Mouse (Mus musculus): Measurements from ENCODE around the gene Olfr147. TPM values are rescaled to one million over a fixed set of nuclear protein-coding genes. Genes with fewer than 3 reads are reported as not detected.
"Not testable (repeated sequence)": the region's sequence is repeated elsewhere in the genome, so short reads cannot be mapped to it uniquely, and the experiment has no call there.

Gene Olfr147
- total RNA-seq (2021), result not detected
- long read RNA-seq, experiment 1, result 0 reads
- long read RNA-seq, experiment 2, result 0 reads

- no peak for DNase-seq
Observed at GRCm38 (mm10) chr9:38401398-38401797, at the start of gene Olfr147. Gene Olfr147, plus strand, starts transcription at chr9:38401698.

- no peak for DNase-seq
Observed at GRCm38 (mm10) chr9:38366596-38366995, 34.9 kb upstream of the Olfr147 start, which contains the start of gene Olfr250. Gene Olfr250, plus strand, starts transcription at chr9:38366896.

GRCm38 (mm10) chr9:38376786-38377185 lies 24.7 kb upstream of the Olfr147 start, which contains the start of gene Olfr251:
Gene Olfr251, plus strand, starts transcription at chr9:38377086.
- no peak for DNase-seq

GRCm38 (mm10) chr9:38407502-38407901 lies 6.0 kb downstream of the Olfr147 start:
- DNase-seq, result not testable (repeated sequence)

GRCm38 (mm10) chr9:38413502-38413901 lies 12.0 kb downstream of the Olfr147 start:
- not testable (repeated sequence) for DNase-seq

GRCm38 (mm10) chr9:38423801-38424200 lies 22.3 kb downstream of the Olfr147 start:
- DNase-seq, result no peak

GRCm38 (mm10) chr9:38427026-38427425 lies 25.5 kb downstream of the Olfr147 start:
- DNase-seq, result no peak

- DNase-seq, result no peak
Observed at GRCm38 (mm10) chr9:38429155-38429554, 27.7 kb downstream of the Olfr147 start, which contains the start of gene Olfr901. Gene Olfr901, plus strand, starts transcription at chr9:38429455.

GRCm38 (mm10) chr9:38447352-38447751 lies 45.9 kb downstream of the Olfr147 start, which contains the start of gene Olfr902:
Gene Olfr902, plus strand, starts transcription at chr9:38447652.
- no peak for DNase-seq

Other genes with a start within 250 kb of the Olfr147 start
- gene Olfr891, start 220.9 kb upstream of the Olfr147 start, total RNA-seq (2021), result not detected
- gene Olfr893, start 193.3 kb upstream of the Olfr147 start, total RNA-seq (2021), result not detected
- gene Olfr894, start 183.6 kb upstream of the Olfr147 start, total RNA-seq (2021), result not detected
- gene Olfr143, start 148.9 kb upstream of the Olfr147 start, total RNA-seq (2021), result not detected
- not detected for gene Olfr895, start 133.8 kb upstream of the Olfr147 start, total RNA-seq (2021)
- gene Olfr896-ps1, start 110.6 kb upstream of the Olfr147 start, total RNA-seq (2021), result not detected
- not detected for gene Olfr25, start 72.6 kb upstream of the Olfr147 start, total RNA-seq (2021)
- not detected for gene Olfr898, start 53.3 kb upstream of the Olfr147 start, total RNA-seq (2021)
- not detected for gene Olfr250, start 34.8 kb upstream of the Olfr147 start, total RNA-seq (2021)
- gene Olfr251, start 24.6 kb upstream of the Olfr147 start, total RNA-seq (2021), result not detected
- gene Olfr901, start 27.8 kb downstream of the Olfr147 start, total RNA-seq (2021), result not detected
- not detected for gene Olfr902, start 46.0 kb downstream of the Olfr147 start, total RNA-seq (2021)
- gene Olfr904, start 61.4 kb downstream of the Olfr147 start, total RNA-seq (2021), result not detected
- not detected for gene Olfr905, start 69.4 kb downstream of the Olfr147 start, total RNA-seq (2021)
- gene Olfr906, start 85.4 kb downstream of the Olfr147 start, total RNA-seq (2021), result not detected
- not detected for gene Olfr907, start 94.1 kb downstream of the Olfr147 start, total RNA-seq (2021)
- gene Olfr911-ps1, start 119.9 kb downstream of the Olfr147 start, total RNA-seq (2021), result not detected
- gene Olfr910, start 136.2 kb downstream of the Olfr147 start, total RNA-seq (2021), result not detected
- gene Olfr912, start 178.5 kb downstream of the Olfr147 start, total RNA-seq (2021), result not detected
- gene Olfr913, start 191.1 kb downstream of the Olfr147 start, total RNA-seq (2021), result not detected
- gene Olfr914, start 203.4 kb downstream of the Olfr147 start, total RNA-seq (2021), result not detected

Data from gastrocnemius, postnatal 25 days (tissue).